Mouse (Mus musculus) embryo, embryonic 10.5 days (tissue): ENCODE results near the gene Bhlhe41.

ENCODE experiments used
- DNase-seq: peaks from one replicate; pipeline ENCODE4 v3.0.0-alpha.2; 2015; ENCODE audit warnings: low spot score

The Bhlhe41 gene

DNA sequence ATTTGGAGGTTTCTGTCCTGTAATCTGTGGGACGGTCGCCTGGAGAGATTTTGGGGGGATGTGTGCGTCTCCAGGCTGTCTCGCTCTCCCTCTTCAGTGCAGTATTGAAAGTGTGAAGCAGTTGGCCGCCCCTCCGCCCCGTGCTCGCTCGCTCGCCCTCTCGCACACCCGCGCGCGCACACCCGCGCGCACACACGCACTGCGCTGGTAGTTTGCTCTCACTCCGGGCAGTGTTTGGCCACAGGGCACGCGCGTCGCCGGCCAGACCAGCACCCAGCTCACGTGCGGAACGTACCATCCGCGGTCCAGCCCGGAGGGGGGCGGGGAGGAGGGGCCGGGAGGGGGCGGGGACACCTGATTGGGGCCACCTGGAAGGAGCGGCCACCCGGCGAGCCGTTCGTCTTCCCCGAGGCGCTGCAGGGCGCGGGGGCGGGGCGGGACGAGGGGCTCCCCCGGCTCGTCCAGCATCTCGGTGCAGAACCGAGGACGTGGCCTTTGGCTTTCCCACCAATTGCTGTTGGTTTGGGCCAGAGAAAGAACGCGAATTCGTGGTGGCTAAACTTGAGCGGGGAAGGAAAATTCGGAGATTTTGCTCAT lies at the start of gene Bhlhe41:
Gene Bhlhe41, minus strand, starts transcription at position 270 of the 597 bp plus-strand sequence.
- DNase-seq, result peak; percentile 75

DNA sequence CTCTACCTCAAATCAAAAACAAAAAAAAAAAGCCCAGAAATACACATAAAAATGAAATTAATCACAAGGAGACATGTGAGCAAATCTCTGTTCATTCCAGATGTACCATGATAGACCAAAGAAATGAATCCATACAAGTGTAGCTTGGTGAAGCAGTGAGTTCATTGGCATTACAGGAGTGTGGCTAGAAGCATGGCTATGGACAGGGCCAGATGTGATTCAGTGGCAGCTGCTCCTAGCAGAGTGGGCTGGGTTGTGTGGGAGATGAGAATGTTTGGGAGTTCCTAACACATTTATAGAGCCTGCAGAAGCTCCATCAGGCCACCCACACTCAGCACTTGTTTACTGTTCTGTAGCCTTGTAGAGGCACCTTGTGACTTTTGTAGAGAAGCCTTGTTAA lies 46.9 kb upstream of the Bhlhe41 start:
- DNase-seq, result no peak

DNA sequence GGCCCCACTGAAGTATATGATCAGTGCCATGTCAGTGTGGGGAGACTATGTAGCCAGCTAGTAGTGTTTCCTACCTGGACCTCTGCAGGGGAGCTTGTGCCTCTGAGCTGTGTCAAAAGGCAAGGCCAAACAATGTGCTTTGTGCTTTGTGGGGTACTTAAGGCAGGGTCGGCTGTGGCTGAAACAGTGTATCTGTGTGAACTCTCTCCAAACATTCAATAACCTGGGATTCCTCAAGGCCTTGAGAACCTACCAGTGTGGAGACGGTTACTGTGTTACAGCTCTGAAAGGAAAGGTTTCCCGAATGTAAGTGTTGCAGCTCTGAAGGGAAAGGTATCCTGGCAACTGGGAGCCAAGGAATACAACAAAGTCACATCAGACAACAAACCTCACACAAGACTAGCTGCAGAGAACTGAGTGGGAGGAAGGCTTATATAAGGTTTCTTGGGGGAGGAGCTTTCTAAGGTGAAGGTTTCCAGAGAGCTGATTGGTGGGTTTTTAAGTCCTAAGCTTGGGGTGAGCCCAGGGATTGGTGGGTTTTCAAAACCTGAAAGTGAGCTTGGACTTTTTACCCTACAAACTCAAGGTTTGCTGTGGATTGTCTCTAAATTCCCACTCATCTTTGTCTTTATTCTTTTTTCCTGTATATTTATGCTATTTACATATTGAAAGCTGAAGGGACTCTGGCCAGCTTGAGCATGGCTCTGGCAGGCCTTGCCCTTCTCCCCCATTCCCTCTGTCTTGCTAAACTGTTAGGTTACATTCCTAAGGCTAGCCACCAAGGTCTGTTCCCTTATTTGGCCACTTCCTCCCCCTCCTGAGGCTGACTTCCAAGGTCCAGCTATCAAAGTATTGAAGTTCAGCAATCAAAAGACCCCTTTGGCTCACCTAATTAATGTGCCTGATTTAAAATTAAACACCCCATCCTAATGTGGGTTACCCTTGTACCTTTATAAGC lies 45.4 kb upstream of the Bhlhe41 start:
- no peak for DNase-seq

GRCm38 (mm10) chr6:145909943-145910342 lies 44.6 kb upstream of the Bhlhe41 start:
- no peak for DNase-seq

DNA sequence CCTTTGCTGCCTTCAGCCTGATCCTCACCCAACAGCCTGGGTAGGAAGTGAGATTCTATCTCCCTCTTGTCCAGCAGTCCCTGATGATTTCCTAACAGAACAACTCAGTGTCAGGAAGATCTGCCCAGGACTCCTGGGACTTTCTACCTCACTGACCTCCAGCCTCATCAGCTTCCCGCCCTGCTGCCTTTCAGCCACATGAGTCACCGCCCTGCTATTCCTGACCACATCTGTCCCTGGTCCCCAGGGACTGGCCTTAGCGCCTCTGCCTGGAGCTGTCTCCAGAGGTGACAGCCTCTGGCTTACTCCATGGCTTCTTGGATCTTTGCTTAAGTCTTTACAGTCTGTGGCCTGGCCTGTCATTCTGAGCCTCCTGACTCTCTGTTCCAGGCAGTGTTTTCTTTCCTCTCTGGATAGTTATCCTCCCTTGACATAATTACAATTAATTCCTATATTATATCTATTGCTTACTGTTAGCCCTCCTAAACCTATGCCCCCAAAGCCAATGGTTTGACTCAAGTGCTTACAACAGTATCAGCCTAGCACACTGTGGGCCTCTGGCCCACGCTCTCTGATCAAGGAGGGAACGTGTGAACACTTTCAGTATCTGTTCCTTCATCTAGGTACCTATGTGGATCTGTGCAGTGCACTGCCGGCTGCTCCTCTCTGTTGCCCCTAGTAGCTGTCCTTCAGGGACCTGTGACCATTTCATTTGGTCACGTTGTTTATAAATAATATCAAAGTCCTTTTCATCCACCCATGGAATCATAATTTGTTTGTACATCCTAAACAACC lies 40.9 kb upstream of the Bhlhe41 start:
- no peak for DNase-seq

- DNase-seq, result no peak
These were observed 39.3 kb upstream of the Bhlhe41 start for GRCm38 (mm10) chr6:145904616-145905015.

DNA sequence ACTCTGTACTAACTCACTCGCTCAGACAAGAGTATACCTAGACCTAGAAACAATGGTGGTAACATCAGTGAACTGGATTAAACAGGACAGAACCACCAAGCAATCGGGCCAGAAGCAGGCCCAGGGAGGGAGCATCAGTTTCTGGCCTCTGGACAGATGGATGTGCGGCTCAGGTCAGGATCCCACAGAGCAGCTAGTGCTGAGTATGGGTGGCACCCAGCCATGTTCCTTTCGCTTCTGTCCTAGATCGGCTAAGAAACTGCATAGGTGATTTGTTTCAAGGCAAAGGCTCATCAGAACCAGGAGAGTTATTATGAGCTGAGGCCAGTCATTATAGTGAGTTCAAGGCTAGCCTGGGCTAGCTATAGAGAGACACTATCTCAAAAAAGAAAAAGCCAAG lies 38.8 kb upstream of the Bhlhe41 start:
- no peak for DNase-seq

DNA sequence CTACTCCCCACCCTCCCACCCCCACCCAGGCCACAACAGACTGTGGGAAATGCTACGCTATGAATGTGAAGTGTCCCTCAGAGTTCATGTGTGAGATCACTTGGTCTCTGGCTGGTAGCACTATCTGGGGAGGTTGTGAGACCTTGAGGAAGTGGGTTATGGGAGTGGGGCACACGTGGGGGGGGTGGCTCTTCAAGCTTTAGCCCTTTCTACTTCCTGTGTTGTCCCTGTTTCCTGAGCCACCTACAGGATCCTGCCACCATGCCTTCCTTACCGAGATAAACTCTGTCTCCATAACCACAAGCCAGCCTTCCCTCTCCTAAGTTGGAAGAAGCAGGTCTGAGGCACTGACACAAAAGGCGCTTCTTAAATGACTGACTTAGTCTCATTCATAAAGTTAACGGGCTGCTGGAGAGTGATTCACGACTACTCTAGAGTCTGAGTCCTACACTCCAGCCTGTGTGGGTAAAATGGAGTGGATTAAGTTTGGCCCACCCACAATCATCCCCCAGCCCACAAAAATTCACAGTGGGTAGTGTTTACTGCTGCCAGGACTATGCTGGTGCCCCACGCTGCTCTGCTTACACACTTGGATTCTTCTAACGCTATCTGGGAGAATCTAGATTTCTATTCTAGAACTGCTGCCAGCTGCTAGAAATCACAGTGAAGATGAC lies 29.4 kb upstream of the Bhlhe41 start:
- DNase-seq, result no peak

DNA sequence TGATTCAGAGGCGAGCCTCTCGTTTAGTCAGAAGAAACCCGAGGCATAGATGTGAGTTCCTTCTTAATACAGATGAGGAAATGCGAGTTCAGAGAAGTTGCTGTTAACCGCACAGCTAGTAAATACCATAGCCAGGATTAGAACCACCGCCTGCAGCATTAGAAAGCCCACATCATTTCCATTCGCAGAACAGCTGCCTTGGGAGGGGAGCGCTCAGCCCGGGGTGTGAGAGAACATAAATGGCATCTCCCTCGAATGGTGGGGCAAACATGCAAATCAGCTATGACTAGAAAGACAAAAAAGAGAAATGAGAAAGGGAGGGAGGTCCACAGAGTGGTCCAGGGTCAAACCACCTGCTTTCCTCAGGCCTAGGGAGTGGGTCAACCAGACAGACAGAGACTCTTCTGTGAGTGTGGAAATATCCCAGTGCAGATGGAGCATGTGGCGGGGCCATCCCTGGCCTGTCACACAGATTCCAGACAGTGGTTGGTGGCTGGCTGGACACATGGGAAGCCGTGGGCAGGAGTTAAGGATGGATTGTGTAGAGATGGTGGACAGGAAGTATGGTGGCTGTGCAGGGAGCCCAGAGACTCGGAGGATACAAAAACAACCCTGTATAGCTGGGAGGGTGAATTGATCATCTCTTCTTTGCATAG lies 28.1 kb upstream of the Bhlhe41 start:
- DNase-seq, result no peak

DNA sequence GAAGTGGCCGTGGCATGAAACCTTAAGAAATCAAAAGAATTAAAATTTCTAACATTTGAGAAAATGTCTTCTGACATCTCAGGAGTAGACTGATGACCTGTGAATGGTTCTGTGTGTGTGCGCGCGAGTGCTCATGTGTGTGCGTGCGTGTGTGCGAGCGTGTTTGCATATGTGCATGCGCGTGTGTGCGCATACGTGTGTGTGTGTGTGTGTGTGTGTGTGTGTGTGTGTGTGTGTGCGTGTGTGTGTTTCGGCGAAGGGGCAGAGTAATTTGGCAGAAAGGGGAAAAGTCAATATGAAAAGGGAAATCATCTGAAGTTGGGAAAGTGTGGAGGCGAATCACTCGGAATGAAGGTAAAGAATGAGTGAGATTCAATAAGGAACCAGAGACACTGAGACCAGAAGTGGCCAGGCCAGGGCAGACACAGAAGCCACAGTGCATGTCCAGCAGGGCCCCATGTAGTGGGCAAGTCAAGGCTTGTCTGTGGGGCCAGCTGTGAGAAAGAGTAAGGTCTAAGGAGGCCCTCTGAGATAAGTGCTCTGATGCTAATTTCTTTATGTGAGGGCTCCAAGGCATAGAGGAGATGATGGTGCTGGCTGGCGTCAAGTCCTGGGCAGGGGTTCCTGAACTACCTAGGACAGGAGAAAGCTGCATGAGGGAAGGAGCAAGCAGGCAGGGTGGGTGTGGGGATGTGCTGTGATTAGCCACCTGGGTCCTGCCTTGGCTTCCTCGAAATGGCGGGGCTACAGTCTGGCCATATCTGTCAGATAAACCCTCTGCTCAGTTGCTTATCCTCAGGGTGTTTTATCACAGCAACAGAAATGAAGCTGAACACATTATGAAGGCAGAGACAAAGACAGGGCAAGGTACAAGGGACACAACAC lies 27.3 kb upstream of the Bhlhe41 start:
- no peak for DNase-seq

GRCm38 (mm10) chr6:145891951-145892350 lies 26.6 kb upstream of the Bhlhe41 start:
- DNase-seq, result no peak

DNA sequence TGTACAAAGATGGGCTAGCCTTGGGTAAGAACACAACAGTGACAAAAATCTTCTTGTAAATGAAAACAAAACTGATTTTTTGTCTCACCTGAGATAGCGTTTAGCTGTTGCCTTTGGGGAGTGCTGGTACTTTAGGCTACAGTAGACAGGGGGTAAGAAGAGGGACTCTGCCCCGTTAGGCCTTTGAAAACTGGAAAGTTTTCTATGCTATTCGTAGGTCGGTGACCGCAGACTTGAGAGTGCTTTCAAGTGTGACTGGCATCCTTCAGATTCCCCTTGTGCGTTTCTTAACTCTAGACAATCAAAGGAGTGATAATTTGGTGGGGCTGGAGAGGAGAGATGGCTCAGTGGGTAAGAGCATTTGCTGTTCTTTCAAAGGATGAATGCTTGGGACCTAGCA lies 22.4 kb upstream of the Bhlhe41 start:
- no peak for DNase-seq

DNA sequence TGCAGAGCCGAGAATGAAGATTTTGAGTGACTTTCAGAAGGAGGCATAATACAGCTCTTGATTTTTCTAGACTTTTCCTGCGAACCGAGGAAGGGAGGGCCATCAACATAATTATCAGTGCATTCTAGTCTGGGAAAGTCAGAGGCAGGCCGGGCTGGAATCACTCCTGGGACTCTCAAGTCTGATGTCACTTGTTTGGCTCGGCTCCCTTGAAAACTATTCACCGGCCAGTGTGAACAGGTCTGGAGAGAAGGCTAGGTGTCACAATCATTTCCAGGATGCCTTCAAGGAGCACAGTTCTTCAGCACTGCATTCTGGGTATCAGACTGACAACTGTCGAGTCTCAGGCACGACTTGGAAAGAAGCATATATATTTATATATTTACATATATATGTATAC lies 20.9 kb upstream of the Bhlhe41 start:
- DNase-seq, result no peak

GRCm38 (mm10) chr6:145885069-145885468 lies 19.7 kb upstream of the Bhlhe41 start:
- DNase-seq, result no peak

GRCm38 (mm10) chr6:145883668-145884067 lies 18.3 kb upstream of the Bhlhe41 start:
- no peak for DNase-seq

- no peak for DNase-seq
These were observed 17.7 kb upstream of the Bhlhe41 start for GRCm38 (mm10) chr6:145883010-145883409.

GRCm38 (mm10) chr6:145880609-145881008 lies 15.3 kb upstream of the Bhlhe41 start:
- DNase-seq, result no peak

GRCm38 (mm10) chr6:145876986-145877735 lies 11.8 kb upstream of the Bhlhe41 start:
- DNase-seq, result no peak

- no peak for DNase-seq
These were observed 8.0 kb upstream of the Bhlhe41 start for GRCm38 (mm10) chr6:145873354-145873753.

DNA sequence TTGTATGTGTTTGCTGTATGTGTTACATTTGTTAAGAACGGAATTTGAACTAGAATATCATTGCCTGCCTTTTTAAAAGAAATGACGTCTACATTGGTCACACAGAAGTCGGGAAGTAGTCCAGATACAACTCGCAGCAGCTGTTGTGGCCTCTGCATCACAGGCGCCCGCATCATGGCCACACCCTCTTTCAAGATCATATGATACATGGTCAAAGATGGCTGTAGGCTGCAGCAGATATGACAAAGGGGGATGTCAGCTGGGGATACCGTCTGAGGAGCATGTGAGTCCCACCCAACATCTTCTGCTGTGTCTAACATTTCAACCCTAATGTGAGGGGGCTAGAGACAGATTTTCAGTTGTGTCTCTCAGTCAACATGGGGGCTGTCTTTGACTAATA lies 6.7 kb upstream of the Bhlhe41 start:
- no peak for DNase-seq
